Mouse (Mus musculus) embryonic facial prominence, embryonic 11.5 days (tissue): ENCODE measurements around the gene Gm49450. TPM values are rescaled to one million over a fixed set of nuclear protein-coding genes. Genes with fewer than 3 reads are reported as not detected.
A peak's percentile ranks its signal among the peaks of the same experiment; 100 is the strongest.

Experiments used
- ATAC-seq: fragments of 200-750 bp; cut with Nextera tagmentation; replicated peaks from 2 replicates; pipeline ENCODE4 v1.8.0; 2017; ENCODE audit warnings: low read depth; ENCODE audit not compliant: insufficient number of reproducible peaks, low FRiP score, low TSS enrichment
- DNase-seq: peaks from one replicate; pipeline ENCODE4 v3.0.0-alpha.2; 2015; ENCODE audit warnings: low spot score
- H3K27ac ChIP-seq: fragments of 300-500 bp; sonication (generic); replicated peaks from 2 replicates; pipeline ENCODE4 v1.5.1; 2014; ENCODE audit warnings: mild to moderate bottlenecking, low read depth, low read length, control low read depth
- H3K27me3 ChIP-seq: fragments of 300-500 bp; sonication (generic); 2 replicates; pipeline ENCODE4 v1.6.1; 2014; ENCODE audit warnings: mild to moderate bottlenecking, low read length, moderate library complexity, mixed read lengths; ENCODE audit not compliant: control insufficient read depth, insufficient read depth
- H3K36me3 ChIP-seq: fragments of 300-500 bp; sonication (generic); replicated peaks from 2 replicates; pipeline ENCODE4 v1.6.1; 2014; ENCODE audit warnings: low read depth, mild to moderate bottlenecking, low read length, moderate library complexity, mixed read lengths; ENCODE audit not compliant: control insufficient read depth, insufficient read depth
- H3K4me1 ChIP-seq: fragments of 300-500 bp; sonication (generic); 2 replicates; pipeline ENCODE4 v1.6.1; 2014; ENCODE audit warnings: low read length, mixed read lengths; ENCODE audit not compliant: control insufficient read depth, insufficient read depth
- H3K4me2 ChIP-seq: fragments of 300-500 bp; sonication (generic); 2 replicates; pipeline ENCODE4 v1.6.1; 2014; ENCODE audit warnings: low read depth, mild to moderate bottlenecking, control low read depth, low read length, moderate library complexity
- H3K4me3 ChIP-seq: fragments of 300-500 bp; sonication (generic); 2 replicates; pipeline ENCODE4 v1.5.1; 2014; ENCODE audit warnings: low read depth, low read length, control low read depth
- H3K9ac ChIP-seq: fragments of 300-500 bp; sonication (generic); replicated peaks from 2 replicates; pipeline ENCODE4 v1.6.1; 2014; ENCODE audit warnings: mild to moderate bottlenecking, control low read depth, low read length
- H3K9me3 ChIP-seq: fragments of 300-500 bp; sonication (generic); replicated peaks from 2 replicates; pipeline ENCODE4 v1.6.1; 2016; ENCODE audit warnings: mild to moderate bottlenecking, low read length, inconsistent platforms, mixed read lengths; ENCODE audit not compliant: control insufficient read depth
- WGBS: fragments of 180-500 bp; shearing (Covaris S2); extraction: QIAGEN DNeasy Blood & Tissue Kit; methylation state at CpG from one replicate; pipeline ENCODE4 v1.1.7; 2014; 5-methylcytosine and 5-hydroxymethylcytosine counted together
- polyA plus RNA-seq: library from polyadenylated mRNA; unstranded; fragments of >200 nt; fragmentation: Nextera tagmentation; extraction: Ambion mirVana; gene quantifications from 2 replicates; pipeline ENCODE4 v1.2.1, GENCODE M21; 2014

The Gm49450 gene
- polyA plus RNA-seq, 1 experiment from 2014 or later: not detected

DNA sequence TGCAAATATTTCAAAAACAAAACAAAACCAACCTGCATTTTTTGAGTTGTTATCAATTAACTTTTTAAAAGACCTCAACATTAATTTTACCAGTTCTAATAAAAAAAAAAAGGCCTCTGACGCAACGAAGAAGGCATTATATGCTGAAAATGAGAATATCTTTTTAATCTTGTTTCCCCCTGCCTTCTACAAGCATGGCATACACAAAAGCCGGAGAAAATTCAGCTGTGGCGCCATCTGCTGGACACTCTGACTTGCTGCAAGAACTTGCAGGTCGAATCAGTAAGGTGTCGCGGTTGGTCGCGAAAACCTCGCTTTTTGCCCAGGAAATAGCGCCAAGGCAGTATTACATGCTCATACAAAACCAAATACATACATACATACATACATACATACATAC is 40.5 kb upstream of the Gm49450 start:
- H3K4me3 ChIP-seq: no peak overlapping the region
- H3K9me3 ChIP-seq: no peaks in the 10 kb centered on the region
- H3K9ac ChIP-seq: no peak overlapping the region
- DNase-seq (peak; percentile 98), ATAC-seq (no peak)
- H3K27ac ChIP-seq: no peak overlapping the region
- no peaks in the 10 kb centered on the region for H3K36me3 ChIP-seq
- no peaks in the 10 kb centered on the region; the same call in none of the 2 replicates for H3K4me1 ChIP-seq
- H3K27me3 ChIP-seq: no peaks in the 10 kb centered on the region
- 3% methylated on average over 11 of the region's 11 CpGs for WGBS
- H3K4me2 ChIP-seq: no peak overlapping the region

DNA sequence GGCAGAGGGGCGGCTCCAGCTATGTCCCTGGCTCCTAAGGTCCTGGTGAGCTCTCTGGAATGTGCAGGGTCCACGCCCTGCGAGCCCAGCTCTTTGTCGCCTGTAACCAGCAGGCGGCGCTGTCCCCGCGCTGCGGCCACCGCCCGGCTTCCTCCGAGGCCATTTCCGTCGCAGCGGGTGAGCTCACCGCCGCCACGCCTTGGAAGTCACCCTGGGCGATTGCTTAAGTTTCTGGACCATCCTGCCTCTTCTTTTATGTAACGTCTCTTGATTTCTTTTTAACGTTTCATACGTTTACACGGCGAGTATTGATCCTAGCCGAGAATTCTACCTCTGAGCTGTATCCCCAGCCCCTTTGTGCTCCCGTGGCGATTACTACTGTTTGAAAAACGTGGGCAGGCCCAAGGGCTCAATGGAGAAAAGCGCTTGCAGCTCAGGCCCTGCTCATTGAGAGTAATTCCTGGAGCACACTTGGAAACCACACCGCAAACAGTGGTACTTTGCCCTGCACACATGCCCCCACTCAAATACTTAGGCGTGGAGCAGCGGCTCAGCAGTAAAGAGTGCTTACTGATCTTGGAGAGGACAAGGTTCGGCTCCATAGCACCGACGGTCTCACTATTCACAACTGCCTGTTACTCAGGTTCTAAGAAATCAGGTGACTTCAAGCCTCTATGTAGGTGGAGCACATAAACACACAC is 39.9 kb upstream of the Gm49450 start:
- Histone ChIP-seq H3K36me3 (no peaks in the 10 kb centered on the region), H3K27ac (peak overlapping the region; percentile 68), H3K27me3 (no peaks in the 10 kb centered on the region), H3K4me1 (no peaks in the 10 kb centered on the region; the same call in none of the 2 replicates), H3K9ac (peak overlapping the region; percentile 69), H3K4me3 (peak overlapping the region; percentile 24), H3K9me3 (no peaks in the 10 kb centered on the region), H3K4me2 (peak overlapping the region; percentile 53)
- peak; percentile 87 for ATAC-seq
- WGBS: 6% methylated on average over 35 of the region's 35 CpGs
- DNase-seq: peak; percentile 95

DNA sequence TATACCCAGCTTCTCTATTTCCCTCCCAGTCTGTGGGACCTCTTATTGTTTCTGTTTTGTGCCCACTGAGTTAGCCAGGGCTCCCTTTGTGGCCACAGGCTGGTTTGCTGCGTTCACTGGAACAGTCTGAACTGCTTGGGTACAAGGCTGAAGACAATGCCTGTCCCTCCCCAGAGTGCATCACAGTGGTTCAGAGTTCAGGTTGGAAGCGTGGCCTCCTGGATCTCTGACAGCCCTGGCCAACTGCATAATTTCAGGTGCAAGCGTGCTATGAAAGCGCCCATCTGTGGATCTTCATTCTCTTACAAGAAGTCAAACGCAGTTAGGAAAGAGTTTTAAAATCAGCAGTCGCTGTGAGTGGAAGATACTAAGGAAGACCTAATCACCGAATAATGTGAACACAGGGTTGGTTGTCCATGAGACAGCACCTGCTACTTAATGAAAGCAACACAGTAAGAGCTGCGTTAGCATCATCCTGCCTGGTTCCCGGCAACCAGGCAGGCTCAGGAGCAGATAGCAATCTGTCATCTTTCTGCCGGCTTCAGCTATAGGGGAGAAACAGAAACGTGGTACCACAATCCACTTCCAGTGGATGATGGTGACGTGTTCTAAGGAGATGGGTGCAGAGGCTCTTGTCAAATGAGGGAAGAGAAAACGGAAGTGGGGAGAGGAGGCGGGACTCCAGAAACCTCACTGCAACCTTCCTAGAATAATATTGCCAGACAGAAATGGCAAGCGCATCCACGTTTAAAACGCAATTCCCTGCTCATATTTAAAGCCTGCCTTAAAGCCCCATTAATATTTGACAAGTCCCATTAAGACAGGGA is 38.9 kb upstream of the Gm49450 start:
- WGBS: 27% methylated on average over 17 of the region's 17 CpGs
- Histone ChIP-seq H3K4me3 (no peak overlapping the region; the same call in 1 of the 2 replicates), H3K9me3 (no peaks in the 10 kb centered on the region), H3K4me2 (peak overlapping the region; percentile 53), H3K4me1 (no peaks in the 10 kb centered on the region; the same call in none of the 2 replicates), H3K27me3 (no peaks in the 10 kb centered on the region), H3K27ac (0 out of 2 replicates have a peak overlapping the region, but pooled peaks have one; percentile 2), H3K36me3 (no peaks in the 10 kb centered on the region), H3K9ac (peak overlapping the region; percentile 37)
- DNase-seq (peak; percentile 56), ATAC-seq (no peak)

DNA sequence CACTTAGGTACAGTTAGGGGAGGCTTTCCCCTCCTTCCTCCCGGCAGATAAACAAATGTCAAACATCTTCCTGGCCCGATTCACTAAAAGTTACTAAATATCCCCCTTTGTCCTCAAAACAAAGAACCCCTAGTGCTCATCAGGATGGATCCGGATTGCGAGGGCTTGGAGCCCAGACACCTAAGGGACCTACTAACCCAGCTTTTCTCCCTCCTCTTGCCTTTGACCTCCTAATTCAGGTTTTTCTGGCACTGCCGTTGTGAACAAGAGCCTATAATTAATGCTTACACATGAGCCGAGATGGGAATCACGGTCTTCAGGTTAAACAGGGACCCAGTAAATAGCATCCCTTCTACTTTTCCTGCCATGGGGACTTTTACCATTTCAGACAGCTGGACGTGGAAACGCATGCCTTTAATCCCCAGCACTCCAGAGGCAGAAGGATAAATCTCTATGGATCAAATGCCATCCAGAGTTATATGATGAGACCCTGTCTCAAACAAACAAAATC is 38.2 kb upstream of the Gm49450 start:
- no peaks in the 10 kb centered on the region for H3K36me3 ChIP-seq
- no peak for ATAC-seq
- peak; percentile 29 for DNase-seq
- no peak overlapping the region for H3K4me3 ChIP-seq
- peak overlapping the region; percentile 2; the same call in 1 of the 2 replicates for H3K27ac ChIP-seq
- no peaks in the 10 kb centered on the region; the same call in none of the 2 replicates for H3K4me1 ChIP-seq
- peak overlapping the region; percentile 30 for H3K9ac ChIP-seq
- H3K9me3 ChIP-seq: no peaks in the 10 kb centered on the region
- 17% methylated on average over 9 of the region's 9 CpGs for WGBS
- peak overlapping the region; percentile 14; the same call in 1 of the 2 replicates for H3K4me2 ChIP-seq
- H3K27me3 ChIP-seq: no peaks in the 10 kb centered on the region

DNA sequence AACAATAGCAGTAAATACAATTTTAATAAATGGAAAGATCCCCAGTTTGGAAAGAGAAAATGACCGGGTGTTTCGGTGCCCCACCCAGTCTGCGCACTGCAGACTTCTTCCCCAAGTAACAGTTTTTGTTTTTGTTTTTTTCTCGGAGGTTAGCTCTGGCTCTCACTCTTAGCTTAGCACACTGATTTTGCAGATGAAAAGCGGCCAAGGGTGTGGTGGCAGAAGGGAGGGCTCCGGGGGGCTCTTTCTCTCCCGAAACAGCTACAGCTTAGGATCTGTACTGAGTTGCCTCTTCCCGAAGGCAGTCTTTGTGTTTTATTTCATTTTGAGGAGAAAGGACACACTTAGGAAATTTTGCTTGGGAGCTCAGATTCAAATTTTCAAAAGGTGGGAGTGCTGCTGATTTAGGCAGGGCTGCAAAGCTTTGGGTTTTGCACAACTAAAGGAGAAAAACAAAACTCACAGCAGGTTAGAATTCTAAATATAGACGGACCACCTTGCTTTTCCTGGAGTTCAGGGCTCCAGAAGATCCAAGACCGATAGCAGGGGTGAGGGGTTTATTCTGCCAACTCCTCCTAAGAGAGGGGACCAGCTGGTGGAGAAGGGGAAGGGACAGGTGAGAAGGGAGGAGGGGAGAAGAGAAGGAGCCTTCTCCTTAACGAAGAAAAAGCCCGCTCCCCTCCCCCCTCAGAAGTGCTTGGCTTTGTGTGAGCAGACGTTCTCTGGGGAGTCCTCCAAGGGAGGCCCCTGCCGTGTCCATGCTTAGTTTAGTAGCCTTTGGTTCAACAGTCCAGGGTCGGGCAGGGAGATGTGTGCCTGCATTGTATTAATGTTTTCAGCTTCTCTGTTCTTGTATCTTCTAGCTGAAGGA is 37.6 kb upstream of the Gm49450 start:
- WGBS: 18% methylated on average over 15 of the region's 15 CpGs
- ATAC-seq: no peak
- H3K4me2 ChIP-seq: peak overlapping the region; percentile 14

DNA sequence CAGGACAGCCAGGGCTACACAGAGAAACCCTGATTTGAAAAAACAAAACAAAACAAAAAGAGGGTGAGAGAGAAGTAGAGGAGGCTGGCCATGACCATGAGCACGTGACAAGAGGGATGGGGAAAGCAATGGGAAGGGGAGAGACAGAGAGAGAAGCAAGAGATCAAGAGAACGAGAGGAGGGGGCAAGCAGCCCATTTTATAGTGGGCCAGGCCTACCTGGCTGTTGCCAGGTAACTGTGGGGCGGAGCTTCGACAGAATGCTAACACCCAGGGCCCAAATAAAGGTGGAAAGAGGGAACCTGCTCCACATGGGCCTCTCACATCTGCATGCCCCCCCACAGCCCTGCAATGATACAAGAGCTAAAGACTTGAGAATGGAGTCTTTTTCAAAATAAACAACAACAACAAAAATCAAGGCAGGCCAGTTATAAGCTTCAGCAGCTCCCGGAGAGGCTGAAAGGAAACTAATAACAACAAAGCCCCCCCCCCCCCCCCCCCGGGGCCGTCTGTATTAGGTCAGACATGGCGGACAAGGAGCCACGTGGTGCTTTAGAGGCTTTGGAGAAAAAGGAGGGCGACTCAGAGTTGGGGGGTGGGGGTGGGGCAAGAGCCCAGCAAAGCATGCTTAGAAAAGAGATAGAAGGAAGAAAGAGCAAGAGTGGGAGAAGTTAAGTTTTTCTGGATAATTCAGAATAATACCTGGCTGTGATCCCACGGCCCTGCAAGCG is 36.5 kb upstream of the Gm49450 start:
- Histone ChIP-seq H3K9ac (peak overlapping the region; percentile 10; the same call in 1 of the 2 replicates), H3K4me2 (no peak overlapping the region), H3K4me1 (no peaks in the 10 kb centered on the region; the same call in none of the 2 replicates), H3K9me3 (no peaks in the 10 kb centered on the region), H3K27ac (no peak overlapping the region), H3K27me3 (no peaks in the 10 kb centered on the region), H3K4me3 (no peak overlapping the region), H3K36me3 (no peaks in the 10 kb centered on the region)
- ATAC-seq (no peak), DNase-seq (no peak)
- WGBS: 31% methylated on average over 12 of the region's 12 CpGs

More for the DNA sequence above, 37.6 kb upstream of the Gm49450 start:
- peak; percentile 61 for DNase-seq
- Histone ChIP-seq H3K9ac (peak overlapping the region; percentile 30), H3K9me3 (no peaks in the 10 kb centered on the region), H3K27me3 (no peaks in the 10 kb centered on the region), H3K27ac (peak overlapping the region; percentile 11; the same call in 1 of the 2 replicates), H3K4me1 (no peaks in the 10 kb centered on the region; the same call in none of the 2 replicates), H3K4me3 (no peak overlapping the region), H3K36me3 (no peaks in the 10 kb centered on the region)

DNA sequence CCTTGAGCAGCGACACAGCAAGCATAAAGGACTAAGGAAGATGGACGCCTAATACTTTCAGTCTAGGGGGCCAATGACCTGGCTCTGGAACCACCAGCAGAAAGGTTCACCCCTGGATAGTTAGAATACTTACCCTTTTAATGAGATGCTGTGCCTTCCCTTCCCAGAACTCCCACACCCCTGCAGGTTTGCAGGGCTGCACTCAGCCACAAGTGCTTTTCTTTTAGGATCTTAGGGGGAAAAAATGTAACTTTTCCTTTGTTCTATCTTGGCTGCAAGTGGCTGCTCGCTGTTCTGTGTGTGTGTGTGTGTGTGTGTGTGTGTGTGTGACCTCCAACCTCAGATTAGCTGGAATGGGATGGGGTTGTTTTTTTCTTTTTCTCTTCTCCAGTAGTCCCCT is 35.4 kb upstream of the Gm49450 start:
- H3K4me1 ChIP-seq: no peaks in the 10 kb centered on the region; the same call in none of the 2 replicates
- no peak overlapping the region for H3K9ac ChIP-seq
- H3K4me3 ChIP-seq: no peak overlapping the region
- H3K9me3 ChIP-seq: no peaks in the 10 kb centered on the region
- no peak overlapping the region for H3K4me2 ChIP-seq
- no peaks in the 10 kb centered on the region for H3K36me3 ChIP-seq
- 74% methylated on average over 3 of the region's 3 CpGs for WGBS
- DNase-seq (no peak), ATAC-seq (no peak)
- H3K27ac ChIP-seq: no peak overlapping the region
- H3K27me3 ChIP-seq: no peaks in the 10 kb centered on the region
